Mouse (Mus musculus) liver, postnatal 0 days (tissue): Measurements from ENCODE around the gene Glo1. TPM values are rescaled to one million over a fixed set of nuclear protein-coding genes. Genes with fewer than 3 reads are reported as not detected.

Experiments
- ATAC-seq: fragments of 200-750 bp; cut with Nextera tagmentation; 2 replicates; pipeline ENCODE4 v1.8.0; 2017; ENCODE audit warnings: mild to moderate bottlenecking, moderate library complexity
- DNase-seq: peaks from one replicate; pipeline ENCODE4 v3.0.0-alpha.2; 2016
- H3K27ac ChIP-seq: fragments of 300-500 bp; sonication (generic); 2 replicates; pipeline ENCODE4 v1.5.1; 2014; ENCODE audit warnings: antibody characterized with exemption, moderate library complexity, mild to moderate bottlenecking, low read depth
- H3K27me3 ChIP-seq: fragments of 300-500 bp; sonication (generic); 2 replicates; pipeline ENCODE4 v1.6.1; 2014; ENCODE audit warnings: low read length, control low read depth, mixed read lengths; ENCODE audit not compliant: insufficient read depth
- H3K36me3 ChIP-seq: fragments of 300-500 bp; sonication (generic); replicated peaks from 2 replicates; pipeline ENCODE4 v1.6.1; 2014; ENCODE audit warnings: mild to moderate bottlenecking, control low read depth, low read length, moderate library complexity, mixed read lengths; ENCODE audit not compliant: insufficient read depth
- H3K4me1 ChIP-seq: fragments of 300-500 bp; sonication (generic); 2 replicates; pipeline ENCODE4 v1.6.1; 2014; ENCODE audit warnings: antibody characterized with exemption, mild to moderate bottlenecking, control low read depth; ENCODE audit not compliant: insufficient read depth
- H3K4me2 ChIP-seq: fragments of 300-500 bp; sonication (generic); 2 replicates; pipeline ENCODE4 v1.6.1; 2014; ENCODE audit warnings: low read depth, mild to moderate bottlenecking, low read length, moderate library complexity, mixed read lengths
- H3K4me3 ChIP-seq: fragments of 300-500 bp; sonication (generic); 2 replicates; pipeline ENCODE4 v1.5.1; 2014; ENCODE audit warnings: low read depth, low read length
- H3K9ac ChIP-seq: fragments of 300-500 bp; sonication (generic); replicated peaks from 2 replicates; pipeline ENCODE4 v1.6.1; 2014; ENCODE audit warnings: mild to moderate bottlenecking, moderate library complexity
- H3K9me3 ChIP-seq: fragments of 300-500 bp; sonication (generic); 2 replicates; pipeline ENCODE4 v1.6.1; 2016; ENCODE audit warnings: mild to moderate bottlenecking, control low read depth, low read length, mixed read lengths
- CTCF ChIP-seq: sonication (generic); IDR thresholded peaks from 2 replicates; pipeline ENCODE4 v1.5.1; 2016; ENCODE audit warnings: antibody characterized with exemption, low read depth
- EP300 ChIP-seq: IDR thresholded peaks from 2 replicates; pipeline ENCODE4 v1.6.1; 2016; ENCODE audit warnings: antibody characterized with exemption, low read depth, mild to moderate bottlenecking
- whole genome bisulfite sequencing: fragments of 180-500 bp; shearing (Covaris S2); extraction: QIAGEN DNeasy Blood & Tissue Kit; methylation state at CpG from one replicate; pipeline ENCODE4 v1.1.7; 2014; ENCODE audit not compliant: insufficient replicate concordance; 5-methylcytosine and 5-hydroxymethylcytosine counted together
- polyA plus RNA-seq: library from polyadenylated mRNA; unstranded; fragments of >200 nt; fragmentation: Nextera tagmentation; extraction: Ambion mirVana; gene quantifications from 2 replicates; pipeline ENCODE4 v1.2.1, GENCODE M21; 2015

Gene Glo1
- polyA plus RNA-seq, 1 experiment from 2014 or later, result 220 TPM

DNA sequence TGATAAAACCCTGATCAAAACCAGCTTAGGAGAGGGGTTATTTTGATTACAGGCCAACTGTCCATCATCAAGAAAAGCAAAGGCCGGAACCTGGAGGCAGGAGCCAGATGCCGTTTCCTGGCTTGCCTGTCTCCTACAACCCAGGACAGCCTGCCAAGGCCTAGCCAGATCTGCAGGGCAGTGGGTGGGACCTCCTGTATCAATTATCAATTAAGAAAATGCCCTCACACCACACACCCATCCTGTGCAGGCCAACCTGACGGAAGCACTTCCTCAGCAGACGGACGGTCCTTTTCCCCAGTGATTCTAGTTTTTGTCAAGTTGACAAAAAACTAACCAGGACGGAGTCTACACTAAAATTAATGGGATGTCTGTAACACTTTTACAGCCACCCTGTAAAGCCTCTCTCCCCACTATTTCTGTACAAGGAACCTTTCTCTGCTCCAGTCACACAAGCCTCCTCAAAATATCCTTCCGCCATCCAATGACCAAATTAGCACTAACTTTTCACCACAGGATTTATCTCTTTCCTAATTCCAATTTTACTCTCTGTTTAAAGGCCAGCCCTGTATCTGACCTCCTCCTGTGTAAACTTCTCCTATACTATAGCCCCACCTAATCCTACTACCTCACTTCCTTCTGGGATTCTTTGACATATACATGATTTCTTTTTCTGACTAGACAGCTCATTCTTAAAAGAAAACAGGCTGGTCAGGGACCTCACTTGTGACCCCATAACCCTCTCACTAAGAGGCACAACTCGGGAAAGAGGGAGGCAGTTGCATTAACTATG is 52.5 kb downstream of the Glo1 start:
- H3K9ac ChIP-seq, result no peak overlapping the region; the same call in 1 of the 2 replicates
- no peak for TF ChIP-seq CTCF
- no peak for TF ChIP-seq EP300

DNA sequence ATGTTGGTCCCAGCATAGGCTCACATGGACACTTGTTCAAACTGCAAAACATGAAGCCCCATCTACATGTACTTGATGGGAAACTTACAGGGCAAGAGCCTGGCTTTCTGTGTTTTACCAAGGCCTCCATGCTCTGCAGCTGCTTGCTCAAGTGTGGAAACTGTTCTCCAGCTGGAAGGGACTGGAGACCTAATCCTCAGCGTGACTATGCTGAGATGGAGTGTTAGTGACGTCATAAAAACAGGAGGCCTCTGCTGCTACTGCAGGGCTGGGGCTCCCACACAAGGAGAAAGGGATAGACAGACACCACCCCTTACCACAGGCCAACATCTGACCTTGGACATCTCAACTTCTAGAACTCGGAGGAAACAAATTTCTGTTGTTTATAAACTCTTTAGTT is 55.7 kb downstream of the Glo1 start:
- no peaks in the 10 kb centered on the region for H3K36me3 ChIP-seq
- H3K4me1 ChIP-seq, result peaks cover 36% of the 10 kb centered on the region
- H3K27ac ChIP-seq, result no peak overlapping the region
- H3K9me3 ChIP-seq, result no peaks in the 10 kb centered on the region
- no peak overlapping the region for H3K4me2 ChIP-seq
- TF ChIP-seq EP300, result no peak
- WGBS, result 67% methylated on average over 3 of the region's 3 CpGs
- H3K27me3 ChIP-seq, result no peaks in the 10 kb centered on the region
- H3K9ac ChIP-seq, result no peak overlapping the region
- ATAC-seq, result no peak
- no peak for DNase-seq
- H3K4me3 ChIP-seq, result no peak overlapping the region

More for the DNA sequence above, 52.5 kb downstream of the Glo1 start:
- no peak for DNase-seq
- Histone ChIP-seq H3K4me3 (peak overlapping the region; percentile 67; the same call in 1 of the 2 replicates), H3K27ac (peak overlapping the region; percentile 4; the same call in 1 of the 2 replicates), H3K9me3 (no peaks in the 10 kb centered on the region), H3K27me3 (no peaks in the 10 kb centered on the region), H3K4me2 (peak overlapping the region; percentile 82), H3K4me1 (peaks cover 35% of the 10 kb centered on the region), H3K36me3 (no peaks in the 10 kb centered on the region)
- ATAC-seq, result no peak
- WGBS, result 50% methylated on average over 8 of the region's 8 CpGs

DNA sequence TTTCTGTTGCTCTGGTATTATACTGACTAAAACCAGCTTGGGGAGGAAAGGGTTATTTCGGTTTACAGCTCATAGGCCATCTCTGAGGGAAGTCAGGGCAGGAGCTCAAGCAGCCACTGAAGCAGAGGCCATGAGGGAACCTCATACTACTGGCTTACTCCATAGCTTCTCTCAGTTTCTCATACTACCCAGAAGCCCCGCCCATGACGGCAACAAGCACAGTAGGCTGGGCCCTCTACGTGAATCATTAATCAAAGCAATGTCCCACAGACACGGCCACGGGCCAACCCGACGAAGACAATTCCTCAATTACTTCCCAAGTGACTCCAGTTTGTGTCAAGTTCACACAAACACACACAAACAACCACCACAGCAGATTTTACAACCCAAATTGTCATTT is 56.5 kb downstream of the Glo1 start:
- no peaks in the 10 kb centered on the region for H3K27me3 ChIP-seq
- no peak overlapping the region for H3K4me3 ChIP-seq
- TF ChIP-seq EP300 (no peak), CTCF (no peak)
- ATAC-seq (peak; percentile 87), DNase-seq (peak; percentile 66)
- no peaks in the 10 kb centered on the region for H3K9me3 ChIP-seq
- 27% methylated on average over 8 of the region's 8 CpGs for WGBS
- H3K4me1 ChIP-seq, result peaks cover 35% of the 10 kb centered on the region
- no peak overlapping the region for H3K4me2 ChIP-seq
- H3K9ac ChIP-seq, result no peak overlapping the region
- H3K36me3 ChIP-seq, result no peaks in the 10 kb centered on the region
- H3K27ac ChIP-seq, result 0 out of 2 replicates have a peak overlapping the region, but pooled peaks have one; percentile 34

DNA sequence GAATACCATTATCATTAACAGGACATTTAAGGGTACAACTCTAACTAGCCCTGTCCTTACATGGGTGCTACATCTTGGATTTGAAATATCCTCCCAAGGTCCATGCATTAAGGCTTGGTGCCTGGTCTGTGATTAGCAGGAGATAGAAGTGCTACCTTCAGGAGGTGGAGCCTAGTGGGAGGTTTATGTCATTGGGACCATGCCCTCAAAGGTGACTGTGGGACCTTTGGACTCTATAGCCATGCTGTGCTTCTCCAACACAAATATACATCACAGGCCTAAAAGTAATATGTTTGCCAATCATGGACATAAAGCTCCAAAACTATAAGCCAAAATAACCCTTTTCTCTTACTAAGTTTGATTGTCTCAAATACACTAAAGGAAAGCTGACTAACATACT is 58.2 kb downstream of the Glo1 start:
- DNase-seq (no peak), ATAC-seq (peak; percentile 71)
- no peaks in the 10 kb centered on the region for H3K36me3 ChIP-seq
- H3K4me3 ChIP-seq, result no peak overlapping the region
- peaks cover 27% of the 10 kb centered on the region for H3K4me1 ChIP-seq
- peak overlapping the region; percentile 59; the same call in 1 of the 2 replicates for H3K27ac ChIP-seq
- no peaks in the 10 kb centered on the region for H3K27me3 ChIP-seq
- no peak overlapping the region for H3K4me2 ChIP-seq
- H3K9me3 ChIP-seq, result no peaks in the 10 kb centered on the region
- TF ChIP-seq CTCF, result no peak
- TF ChIP-seq EP300, result no peak
- no peak overlapping the region for H3K9ac ChIP-seq

DNA sequence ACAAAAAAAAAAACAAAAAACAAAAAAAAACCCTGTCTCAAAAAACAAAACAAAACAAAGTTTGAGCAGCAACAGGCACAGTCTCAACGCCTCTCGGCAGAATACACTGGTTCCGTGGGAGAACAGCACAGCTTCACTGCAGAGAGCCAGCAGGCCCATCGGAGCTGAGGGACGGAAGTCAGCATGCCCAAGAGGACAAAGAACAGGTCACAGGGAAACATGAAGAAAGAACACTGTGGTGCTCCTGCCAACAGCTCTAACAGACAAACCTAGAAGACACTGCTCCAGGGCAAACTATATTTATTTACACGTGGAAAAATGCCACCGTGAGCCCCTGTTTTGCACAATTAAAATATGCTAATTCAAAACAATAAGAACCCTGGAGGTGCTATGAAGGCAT is 61.7 kb downstream of the Glo1 start:
- H3K9ac ChIP-seq, result no peak overlapping the region; the same call in 1 of the 2 replicates
- no peaks in the 10 kb centered on the region for H3K9me3 ChIP-seq
- H3K27me3 ChIP-seq, result no peaks in the 10 kb centered on the region
- H3K36me3 ChIP-seq, result no peaks in the 10 kb centered on the region
- WGBS, result 78% methylated on average over 7 of the region's 7 CpGs
- ATAC-seq (no peak), DNase-seq (no peak)
- peaks cover 22% of the 10 kb centered on the region for H3K4me1 ChIP-seq
- H3K4me2 ChIP-seq, result no peak overlapping the region
- H3K27ac ChIP-seq, result no peak overlapping the region; the same call in 1 of the 2 replicates
- TF ChIP-seq EP300, result no peak
- no peak overlapping the region for H3K4me3 ChIP-seq

DNA sequence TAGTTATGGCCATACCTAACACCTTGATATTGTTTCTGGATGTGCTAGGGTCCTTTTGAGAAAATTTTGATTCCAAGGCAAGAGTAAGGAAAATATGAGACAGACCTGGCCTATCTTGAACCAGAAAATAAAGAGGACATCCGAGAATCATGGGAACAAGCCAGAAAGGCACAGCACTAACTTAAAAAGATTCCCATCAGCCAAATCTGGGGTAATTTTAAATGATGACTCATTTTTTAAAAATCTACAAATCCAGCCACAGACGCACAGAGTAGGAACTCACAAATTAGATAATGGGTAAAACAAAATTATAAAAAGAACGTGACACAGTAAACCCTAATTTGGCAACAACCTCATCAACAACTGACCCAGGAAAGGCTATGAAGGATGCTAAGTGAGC is 62.3 kb downstream of the Glo1 start:
- H3K4me2 ChIP-seq, result no peak overlapping the region
- no peak overlapping the region for H3K27ac ChIP-seq
- H3K27me3 ChIP-seq, result no peaks in the 10 kb centered on the region
- H3K4me1 ChIP-seq, result peaks cover 17% of the 10 kb centered on the region
- TF ChIP-seq CTCF (no peak), EP300 (no peak)
- H3K9ac ChIP-seq, result no peak overlapping the region
- no peak overlapping the region for H3K4me3 ChIP-seq
- WGBS, result 66% methylated on average over 3 of the region's 3 CpGs
- no peaks in the 10 kb centered on the region for H3K36me3 ChIP-seq
- ATAC-seq (no peak), DNase-seq (no peak)
- H3K9me3 ChIP-seq, result no peaks in the 10 kb centered on the region
